Mouse (Mus musculus): Measurements from ENCODE around the gene Gm42906. TPM values are rescaled to one million over a fixed set of nuclear protein-coding genes. Genes with fewer than 3 reads are reported as not detected.

Gene Gm42906
- polyA plus RNA-seq, 1 experiment from 2014 or later = not detected

DNA sequence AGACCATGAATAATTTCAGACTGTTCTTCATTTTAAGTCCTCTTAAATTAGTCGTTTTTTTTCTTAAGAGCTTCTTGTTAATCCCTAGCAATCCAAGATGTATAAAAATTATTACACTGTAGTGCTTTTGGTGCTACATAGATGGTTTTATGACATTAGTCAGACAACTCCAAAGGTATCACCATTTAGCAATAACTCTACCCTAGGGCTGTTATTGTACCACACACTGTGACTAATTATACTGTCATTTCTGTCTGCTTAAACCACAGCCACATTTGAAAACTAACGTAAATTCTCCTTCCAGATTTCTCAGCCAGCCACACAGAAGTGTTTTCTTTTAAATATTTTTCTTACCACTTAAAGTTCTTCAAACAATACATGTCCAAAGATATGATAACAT, 53.1 kb downstream of the Gm42906 start:
- no peaks in the 10 kb centered on the region for H3K9me3 ChIP-seq (ENCODE audit: control insufficient read depth, low read length)
- no peak overlapping the region for H3K4me2 ChIP-seq (ENCODE audit: low read depth, low read length)
- H3K9ac ChIP-seq (replicated peaks; ENCODE audit: low read depth, low read length) = no peak overlapping the region
- H3K4me1 ChIP-seq (ENCODE audit: control insufficient read depth, insufficient read depth, low read length) = no peaks in the 10 kb centered on the region
- H3K27ac ChIP-seq (ENCODE audit: low read depth, low read length) = no peak overlapping the region
- H3K4me3 ChIP-seq (ENCODE audit: low read depth, low read length) = no peak overlapping the region
- WGBS = 68% methylated on average over 2 of the region's 2 CpGs
- no peaks in the 10 kb centered on the region for H3K27me3 ChIP-seq (ENCODE audit: control insufficient read depth, insufficient read depth, low read length)
- ATAC-seq (ENCODE audit: low read depth) = no peak
- no peaks in the 10 kb centered on the region for H3K36me3 ChIP-seq (ENCODE audit: control insufficient read depth, insufficient read depth, low read length)

DNA sequence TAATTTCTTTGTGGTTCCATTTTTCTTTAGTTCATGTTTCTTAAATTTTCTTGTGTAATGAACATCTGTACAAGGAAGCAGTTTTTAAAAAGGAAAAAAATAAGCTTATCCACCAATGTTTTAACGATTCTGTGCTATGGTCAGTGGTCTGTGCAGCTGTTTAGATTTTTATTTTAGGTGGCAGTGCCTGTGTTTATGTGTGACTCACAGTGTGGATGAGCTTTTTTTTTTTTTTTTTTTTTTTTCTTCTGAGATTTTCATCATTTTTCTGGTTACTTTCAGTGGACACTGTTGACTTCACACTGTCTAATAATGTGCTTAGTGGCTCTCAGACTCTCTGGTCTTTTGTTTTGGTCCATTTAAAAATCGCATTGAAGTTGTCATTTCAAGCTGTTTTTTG, 56.8 kb downstream of the Gm42906 start:
- no peak overlapping the region for H3K27ac ChIP-seq (ENCODE audit: low read depth, low read length)
- no peak for ATAC-seq (ENCODE audit: low read depth)

DNA sequence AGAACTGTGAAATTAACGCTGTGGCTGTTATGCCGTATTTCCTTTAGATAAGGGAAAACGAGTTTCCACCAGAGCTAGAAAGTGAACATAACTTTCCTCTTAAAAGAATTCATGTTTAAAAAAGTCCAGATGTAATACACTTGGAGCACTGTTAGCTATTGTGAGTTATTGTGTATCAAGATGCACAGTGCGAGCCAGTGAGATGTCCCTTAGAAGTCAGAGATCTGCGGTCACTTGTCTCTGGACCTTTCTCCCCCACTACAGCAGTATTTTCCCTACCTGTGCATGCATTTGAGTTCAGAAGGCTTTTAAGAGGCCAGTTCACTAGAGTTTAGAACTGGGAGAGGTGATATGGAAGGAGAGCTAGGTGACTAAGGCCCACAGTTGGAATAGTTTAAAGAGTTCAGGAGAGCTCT, 58.6 kb downstream of the Gm42906 start:
- Histone ChIP-seq H3K27me3 (ENCODE audit: control insufficient read depth, insufficient read depth, low read length) (no peaks in the 10 kb centered on the region), H3K9ac (replicated peaks; ENCODE audit: low read depth, low read length) (peak overlapping the region; percentile 72), H3K4me2 (ENCODE audit: low read depth, low read length) (peak overlapping the region; percentile 66), H3K9me3 (ENCODE audit: control insufficient read depth, low read length) (no peaks in the 10 kb centered on the region), H3K4me3 (ENCODE audit: low read depth, low read length) (peak overlapping the region; percentile 40), H3K27ac (ENCODE audit: low read depth, low read length) (peak overlapping the region; percentile 97), H3K36me3 (ENCODE audit: control insufficient read depth, insufficient read depth, low read length) (no peaks in the 10 kb centered on the region), H3K4me1 (ENCODE audit: control insufficient read depth, insufficient read depth, low read length) (peaks cover 12% of the 10 kb centered on the region; the same call in 1 of the 2 replicates)
- ATAC-seq (ENCODE audit: low read depth) = no peak
- WGBS = 62% methylated on average over 5 of the region's 5 CpGs

More for the DNA sequence above, 56.8 kb downstream of the Gm42906 start:
- Histone ChIP-seq H3K4me3 (ENCODE audit: low read depth, low read length) (no peak overlapping the region), H3K9me3 (ENCODE audit: control insufficient read depth, low read length) (no peaks in the 10 kb centered on the region), H3K36me3 (ENCODE audit: control insufficient read depth, insufficient read depth, low read length) (no peaks in the 10 kb centered on the region), H3K4me1 (ENCODE audit: control insufficient read depth, insufficient read depth, low read length) (peaks cover 12% of the 10 kb centered on the region; the same call in 1 of the 2 replicates), H3K27me3 (ENCODE audit: control insufficient read depth, insufficient read depth, low read length) (no peaks in the 10 kb centered on the region), H3K9ac (replicated peaks; ENCODE audit: low read depth, low read length) (no peak overlapping the region), H3K4me2 (ENCODE audit: low read depth, low read length) (no peak overlapping the region)
- 79% methylated on average over 2 of the region's 2 CpGs for WGBS

- Histone ChIP-seq H3K27me3 (ENCODE audit: control insufficient read depth, insufficient read depth, low read length) (no peaks in the 10 kb centered on the region), H3K4me1 (ENCODE audit: control insufficient read depth, insufficient read depth, low read length) (peaks cover 12% of the 10 kb centered on the region; the same call in 1 of the 2 replicates), H3K36me3 (ENCODE audit: control insufficient read depth, insufficient read depth, low read length) (no peaks in the 10 kb centered on the region), H3K9me3 (ENCODE audit: control insufficient read depth, low read length) (no peaks in the 10 kb centered on the region), H3K4me2 (ENCODE audit: low read depth, low read length) (peak overlapping the region; percentile 66), H3K4me3 (ENCODE audit: low read depth, low read length) (peak overlapping the region; percentile 40), H3K9ac (replicated peaks; ENCODE audit: low read depth, low read length) (peak overlapping the region; percentile 72), H3K27ac (ENCODE audit: low read depth, low read length) (peak overlapping the region; percentile 97)
- peak; percentile 99 for ATAC-seq (ENCODE audit: low read depth)
- WGBS = under 1% methylated on average over 75 of the region's 75 CpGs
Measured at GRCm38 (mm10) chr5:151368395-151369190, 59.4 kb downstream of the Gm42906 start.

DNA sequence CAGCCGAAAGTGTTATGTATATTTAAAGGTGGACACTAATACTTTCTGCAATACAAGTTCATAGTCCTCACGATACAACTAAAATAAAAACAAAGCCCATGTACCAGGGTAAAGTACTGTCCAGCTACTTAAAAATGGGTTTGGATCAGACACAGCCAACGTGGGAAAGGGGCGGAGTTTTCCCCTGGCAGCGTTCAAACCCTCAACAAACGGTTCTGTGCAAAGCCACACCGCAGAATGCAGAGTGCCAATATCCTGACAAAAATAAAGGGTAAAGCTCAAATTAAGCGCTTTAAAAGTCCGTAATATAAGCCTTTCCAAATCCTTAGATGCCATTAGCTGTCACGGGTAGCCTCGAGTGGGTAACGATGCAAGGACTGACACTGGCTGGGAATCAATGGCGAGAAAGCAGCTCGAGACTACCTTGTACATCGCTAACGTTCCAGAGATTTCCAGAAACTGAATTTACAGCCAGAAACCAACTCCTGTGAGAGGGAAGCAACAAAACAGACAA, 60.0 kb downstream of the Gm42906 start:
- Histone ChIP-seq H3K4me1 (ENCODE audit: control insufficient read depth, insufficient read depth, low read length) (peaks cover 12% of the 10 kb centered on the region; the same call in 1 of the 2 replicates), H3K27ac (ENCODE audit: low read depth, low read length) (peak overlapping the region; percentile 97), H3K4me2 (ENCODE audit: low read depth, low read length) (peak overlapping the region; percentile 58), H3K9ac (replicated peaks; ENCODE audit: low read depth, low read length) (peak overlapping the region; percentile 52), H3K9me3 (ENCODE audit: control insufficient read depth, low read length) (no peaks in the 10 kb centered on the region), H3K36me3 (ENCODE audit: control insufficient read depth, insufficient read depth, low read length) (no peaks in the 10 kb centered on the region), H3K27me3 (ENCODE audit: control insufficient read depth, insufficient read depth, low read length) (no peaks in the 10 kb centered on the region), H3K4me3 (ENCODE audit: low read depth, low read length) (peak overlapping the region; percentile 40)
- WGBS = 8% methylated on average over 16 of the region's 16 CpGs
- peak; percentile 42 for ATAC-seq (ENCODE audit: low read depth)

GRCm38 (mm10) chr5:151367317-151367716, 60.6 kb downstream of the Gm42906 start:
- WGBS = 88% methylated on average over 1 of the region's 1 CpGs
- Histone ChIP-seq H3K4me3 (ENCODE audit: low read depth, low read length) (peak overlapping the region; percentile 40), H3K27ac (ENCODE audit: low read depth, low read length) (peak overlapping the region; percentile 1; the same call in 1 of the 2 replicates), H3K4me2 (ENCODE audit: low read depth, low read length) (peak overlapping the region; percentile 58), H3K9me3 (ENCODE audit: control insufficient read depth, low read length) (no peaks in the 10 kb centered on the region), H3K27me3 (ENCODE audit: control insufficient read depth, insufficient read depth, low read length) (no peaks in the 10 kb centered on the region), H3K36me3 (ENCODE audit: control insufficient read depth, insufficient read depth, low read length) (no peaks in the 10 kb centered on the region), H3K4me1 (ENCODE audit: control insufficient read depth, insufficient read depth, low read length) (peaks cover 12% of the 10 kb centered on the region; the same call in 1 of the 2 replicates), H3K9ac (replicated peaks; ENCODE audit: low read depth, low read length) (peak overlapping the region; percentile 52; the same call in 1 of the 2 replicates)
- ATAC-seq (ENCODE audit: low read depth) = no peak

GRCm38 (mm10) chr5:151363343-151364000, 64.5 kb downstream of the Gm42906 start:
- peaks cover 7% of the 10 kb centered on the region; the same call in 1 of the 2 replicates for H3K4me1 ChIP-seq (ENCODE audit: control insufficient read depth, insufficient read depth, low read length)
- H3K27ac ChIP-seq (ENCODE audit: low read depth, low read length) = no peak overlapping the region
- WGBS = 73% methylated on average over 3 of the region's 3 CpGs
- H3K4me3 ChIP-seq (ENCODE audit: low read depth, low read length) = no peak overlapping the region
- no peak overlapping the region for H3K4me2 ChIP-seq (ENCODE audit: low read depth, low read length)
- H3K9ac ChIP-seq (replicated peaks; ENCODE audit: low read depth, low read length) = no peak overlapping the region
- H3K9me3 ChIP-seq (ENCODE audit: control insufficient read depth, low read length) = no peaks in the 10 kb centered on the region
- no peaks in the 10 kb centered on the region for H3K27me3 ChIP-seq (ENCODE audit: control insufficient read depth, insufficient read depth, low read length)
- ATAC-seq (ENCODE audit: low read depth) = no peak
- no peaks in the 10 kb centered on the region for H3K36me3 ChIP-seq (ENCODE audit: control insufficient read depth, insufficient read depth, low read length)

DNA sequence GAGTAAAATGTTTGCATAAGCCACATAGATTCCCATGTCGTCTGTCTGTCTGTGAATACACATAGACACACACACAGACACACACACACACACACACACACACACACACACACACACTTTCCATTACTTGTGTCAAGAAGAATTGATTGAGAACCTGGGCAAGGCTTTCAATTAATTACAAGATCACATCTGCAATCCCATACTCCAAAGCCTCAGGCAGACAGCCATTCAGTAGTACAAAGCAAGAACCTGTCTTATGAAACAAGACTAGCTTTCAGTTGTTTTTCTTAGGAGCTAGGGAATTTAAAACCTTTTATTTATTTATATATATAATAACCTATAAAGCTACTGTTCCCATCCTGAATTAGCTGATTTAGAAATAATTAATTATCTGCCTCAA, 78.3 kb downstream of the Gm42906 start:
- no peak overlapping the region for H3K4me3 ChIP-seq (ENCODE audit: low read depth, low read length)
- H3K9me3 ChIP-seq (ENCODE audit: control insufficient read depth, low read length) = no peaks in the 10 kb centered on the region
- H3K4me2 ChIP-seq (ENCODE audit: low read depth, low read length) = no peak overlapping the region
- WGBS = 75% methylated on average over 1 of the region's 1 CpGs
- H3K36me3 ChIP-seq (ENCODE audit: control insufficient read depth, insufficient read depth, low read length) = no peaks in the 10 kb centered on the region
- no peak for ATAC-seq (ENCODE audit: low read depth)
- no peaks in the 10 kb centered on the region for H3K4me1 ChIP-seq (ENCODE audit: control insufficient read depth, insufficient read depth, low read length)
- H3K9ac ChIP-seq (replicated peaks; ENCODE audit: low read depth, low read length) = no peak overlapping the region
- no peak overlapping the region for H3K27ac ChIP-seq (ENCODE audit: low read depth, low read length)
- H3K27me3 ChIP-seq (ENCODE audit: control insufficient read depth, insufficient read depth, low read length) = no peaks in the 10 kb centered on the region

DNA sequence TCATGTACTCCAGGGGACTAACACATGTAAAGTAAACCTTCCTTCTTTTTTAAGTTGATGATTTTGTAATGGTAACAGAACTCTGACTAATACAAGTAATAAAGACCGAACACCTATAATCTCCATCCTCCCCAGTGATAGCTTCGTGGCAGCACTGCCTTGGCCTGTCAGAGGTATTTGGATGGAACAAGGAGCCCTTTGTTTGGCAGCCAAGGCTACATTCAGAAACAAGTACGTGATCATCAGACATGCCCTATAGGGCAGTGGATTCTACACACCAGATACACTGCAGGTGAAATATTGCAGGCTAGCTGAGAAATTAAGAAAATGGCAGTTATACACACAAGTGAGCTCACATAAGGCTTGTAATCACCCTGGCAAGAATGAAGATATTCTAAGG, 79.5 kb downstream of the Gm42906 start:
- no peaks in the 10 kb centered on the region for H3K27me3 ChIP-seq (ENCODE audit: control insufficient read depth, insufficient read depth, low read length)
- H3K4me2 ChIP-seq (ENCODE audit: low read depth, low read length) = no peak overlapping the region
- H3K36me3 ChIP-seq (ENCODE audit: control insufficient read depth, insufficient read depth, low read length) = no peaks in the 10 kb centered on the region
- H3K4me3 ChIP-seq (ENCODE audit: low read depth, low read length) = no peak overlapping the region
- WGBS = 75% methylated on average over 3 of the region's 3 CpGs
- no peaks in the 10 kb centered on the region for H3K4me1 ChIP-seq (ENCODE audit: control insufficient read depth, insufficient read depth, low read length)
- no peak for ATAC-seq (ENCODE audit: low read depth)
- H3K9me3 ChIP-seq (ENCODE audit: control insufficient read depth, low read length) = no peaks in the 10 kb centered on the region
- H3K27ac ChIP-seq (ENCODE audit: low read depth, low read length) = no peak overlapping the region
- H3K9ac ChIP-seq (replicated peaks; ENCODE audit: low read depth, low read length) = no peak overlapping the region

All from neural tube, embryonic 14.5 days (tissue).